Comparison of ENCODE assay signal across 25 mouse cellular contexts in genomic region chr5:118291453-118291852, GRCm38 (mm10). TPM values are rescaled to one million over a fixed set of nuclear protein-coding genes. Genes with fewer than 3 reads are reported as not detected.
DNase-seq lines count a peak whose midpoint lies in the region; ATAC-seq and TF ChIP-seq lines count a peak whose summit lies in the region.
"Had no signal": no experiment of that assay in that cellular context is flagged by ENCODE, and none has a peak within 500 bp of the region (broad histone marks: within the 10 kb centered on the region; RNA-seq: fewer than 3 reads in every experiment).

No protein-coding gene starts in this region.

- H3K27me3 ChIP-seq in heart, adult 2 months (ENCODE audit: control insufficient read depth, insufficient read depth, low read length) = no peaks in the 10 kb centered on the region
- H3K27me3 ChIP-seq in heart, embryonic 11.5 days (ENCODE audit: control insufficient read depth, insufficient read depth, low read length) = no peaks in the 10 kb centered on the region
- no peaks in the 10 kb centered on the region for H3K27me3 ChIP-seq in liver, embryonic 14.5 days (ENCODE audit: control insufficient read depth, insufficient read depth, low read length)
- no peaks in the 10 kb centered on the region for H3K27me3 ChIP-seq in liver, embryonic 12.5 days (replicated peaks)
- H3K27me3 ChIP-seq: heart, embryonic 13.5 days; hindbrain, embryonic 13.5 days; intestine, embryonic 15.5 days; liver, embryonic 13.5 days; midbrain, embryonic 15.5 days had no signal

- H3K27ac ChIP-seq in heart, adult 2 months = no peak overlapping the region
- H3K27ac ChIP-seq in heart, embryonic 11.5 days (ENCODE audit: low read depth, low read length) = no peak overlapping the region
- H3K27ac ChIP-seq in liver, embryonic 14.5 days = no peak overlapping the region
- H3K27ac ChIP-seq in liver, embryonic 12.5 days = no peak overlapping the region
- H3K27ac ChIP-seq: gastrocnemius, adult 2 months; hindbrain, embryonic 13.5 days; intestine, embryonic 15.5 days; liver, embryonic 13.5 days; midbrain, embryonic 15.5 days had no signal

- H3K4me1 ChIP-seq in heart, adult 2 months (ENCODE audit: control insufficient read depth, insufficient read depth, low read length) = peaks cover 2% of the 10 kb centered on the region; the same call in 1 of the 2 replicates
- H3K4me1 ChIP-seq in heart, embryonic 11.5 days (ENCODE audit: control insufficient read depth, insufficient read depth, low read length) = peaks cover 16% of the 10 kb centered on the region
- H3K4me1 ChIP-seq in liver, embryonic 14.5 days (replicated peaks; ENCODE audit: control insufficient read depth in 2 of 2, insufficient read depth in 2 of 2, low read length in 1 of 2) = peaks cover 0 to 5% of the 10 kb centered on the region in 2 experiments; a peak in 1 of 4 replicates
- H3K4me1 ChIP-seq in liver, embryonic 12.5 days = peaks cover 2% of the 10 kb centered on the region; the same call in 1 of the 2 replicates
- H3K4me1 ChIP-seq: midbrain, embryonic 15.5 days had no signal

- no peak overlapping the region for H3K4me2 ChIP-seq in heart, embryonic 11.5 days
- no peak overlapping the region for H3K4me2 ChIP-seq in liver, embryonic 14.5 days (ENCODE audit: low read depth)
- H3K4me2 ChIP-seq in liver, embryonic 12.5 days = no peak overlapping the region
- H3K4me2 ChIP-seq: heart, embryonic 13.5 days; hindbrain, embryonic 13.5 days; intestine, embryonic 15.5 days; liver, embryonic 13.5 days; midbrain, embryonic 15.5 days had no signal

- no peak overlapping the region for H3K4me3 ChIP-seq in heart, adult 2 months
- H3K4me3 ChIP-seq in heart, embryonic 11.5 days (ENCODE audit: low read depth, low read length) = no peak overlapping the region
- H3K4me3 ChIP-seq in liver, embryonic 14.5 days (ENCODE audit: insufficient read depth in 1 of 2, low read depth in 2 of 2, low read length in 2 of 2) = no peak overlapping the region
- H3K4me3 ChIP-seq in liver, embryonic 12.5 days = no peak overlapping the region
- H3K4me3 ChIP-seq: embryonic facial prominence, embryonic 10.5 days; gastrocnemius, adult 2 months; heart, embryonic 13.5 days; hindbrain, embryonic 13.5 days; intestine, embryonic 15.5 days; liver, embryonic 13.5 days; megakaryocyte, embryonic 14.5 days; midbrain, embryonic 15.5 days had no signal

- no peak for ATAC-seq in heart, embryonic 11.5 days (replicated peaks; ENCODE audit: insufficient number of reproducible peaks, low FRiP score, low TSS enrichment)
- no peak for ATAC-seq in liver, embryonic 14.5 days (ENCODE audit: insufficient read depth)
- no peak for ATAC-seq in liver, embryonic 12.5 days
- ATAC-seq: activated CD4-positive, CD25-positive, alpha-beta regulatory T cell, adult 4 months; CD4-positive, CD25-positive, alpha-beta regulatory T cell, adult 4 months; intestine, embryonic 15.5 days; midbrain, embryonic 15.5 days had no signal

- H3K79me2 ChIP-seq in heart, adult 2 months (replicated peaks; ENCODE audit: control insufficient read depth, insufficient read depth, low read length) = no peaks in the 10 kb centered on the region

- DNase-seq in heart, adult 2 months = no peak
- no peak for DNase-seq in liver, embryonic 14.5 days (ENCODE audit: low read depth in 3 of 3, low spot score in 3 of 3)
- DNase-seq in A20 (ENCODE audit: low read depth, low spot score) = peak; percentile 46
- peak; percentile 89 for DNase-seq in R1 (ENCODE audit: low read depth, low spot score)
- no peak for DNase-seq in frontal cortex, postnatal 10 days (ENCODE audit: low spot score in 2 of 2)
- DNase-seq in testis, postnatal 10 days (ENCODE audit: low spot score) = no peak
- DNase-seq: adrenal gland, postnatal 10 days; cerebellum, adult 11 months; cerebellum, postnatal 25 days; gastrocnemius, adult 2 months; kidney, postnatal 14 days; liver, embryonic 13.5 days; lung, postnatal 14 days; retina, postnatal 1 day; right cerebral cortex, postnatal 4 days had no signal

- intact Hi-C loops in heart, adult 2 months (cut with DNase I) = no loop called here

- H3K9me3 ChIP-seq in heart, embryonic 11.5 days (replicated peaks; ENCODE audit: control insufficient read depth, low read length) = no peaks in the 10 kb centered on the region
- no peaks in the 10 kb centered on the region for H3K9me3 ChIP-seq in liver, embryonic 14.5 days (ENCODE audit: control insufficient read depth, low read length)
- no peaks in the 10 kb centered on the region for H3K9me3 ChIP-seq in liver, embryonic 12.5 days (replicated peaks)
- H3K9me3 ChIP-seq: embryonic facial prominence, embryonic 10.5 days; heart, embryonic 13.5 days; hindbrain, embryonic 13.5 days; intestine, embryonic 15.5 days; liver, embryonic 13.5 days; midbrain, embryonic 15.5 days had no signal

- WGBS in heart, adult 2 months = 94% methylated on average over 4 of the region's 4 CpGs
- WGBS in heart, embryonic 11.5 days (ENCODE audit: insufficient replicate concordance) = 83% methylated on average over 4 of the region's 4 CpGs
- WGBS in liver, embryonic 14.5 days (ENCODE audit: insufficient replicate concordance) = 74% methylated on average over 4 of the region's 4 CpGs
- 66% methylated on average over 3 of the region's 4 CpGs for WGBS in liver, embryonic 12.5 days (ENCODE audit: insufficient replicate concordance)

- TF ChIP-seq EP300 in heart, adult 2 months (IDR thresholded peaks at IDR 0.05; ENCODE audit: insufficient read depth, low read depth, low read length) = no peak
- no peak for TF ChIP-seq EP300 in liver, embryonic 14.5 days (IDR thresholded peaks at IDR 0.05; ENCODE audit: low read depth)

- TF ChIP-seq POLR2A in heart, adult 2 months (IDR thresholded peaks at IDR 0.05; ENCODE audit: insufficient read depth, low read depth, low read length) = no peak

- no peaks in the 10 kb centered on the region for H3K36me3 ChIP-seq in heart, adult 2 months (ENCODE audit: control insufficient read depth, insufficient read depth, low read length)
- no peaks in the 10 kb centered on the region for H3K36me3 ChIP-seq in heart, embryonic 11.5 days (ENCODE audit: control insufficient read depth, insufficient read depth, low read length)
- H3K36me3 ChIP-seq in liver, embryonic 14.5 days (replicated peaks; ENCODE audit: control insufficient read depth, insufficient read depth, low read depth) = no peaks in the 10 kb centered on the region
- H3K36me3 ChIP-seq in liver, embryonic 12.5 days = no peaks in the 10 kb centered on the region
- H3K36me3 ChIP-seq: embryonic facial prominence, embryonic 10.5 days; heart, embryonic 13.5 days; hindbrain, embryonic 13.5 days; intestine, embryonic 15.5 days; liver, embryonic 13.5 days; midbrain, embryonic 15.5 days had no signal

- 0 out of 2 replicates have a peak, but pooled peaks have one; percentile 8 for TF ChIP-seq CTCF in heart, adult 2 months (IDR thresholded peaks at IDR 0.05)
- peak; percentile 42 for TF ChIP-seq CTCF in liver, embryonic 14.5 days (IDR thresholded peaks at IDR 0.05; ENCODE audit: low read depth)

- H3K9ac ChIP-seq in heart, adult 2 months (ENCODE audit: low read depth, low read length) = no peak overlapping the region
- H3K9ac ChIP-seq in heart, embryonic 11.5 days (ENCODE audit: low read depth, low read length) = no peak overlapping the region
- no peak overlapping the region for H3K9ac ChIP-seq in liver, embryonic 14.5 days (replicated peaks)
- H3K9ac ChIP-seq in liver, embryonic 12.5 days = no peak overlapping the region
- H3K9ac ChIP-seq: heart, embryonic 13.5 days; hindbrain, embryonic 13.5 days; intestine, embryonic 15.5 days; liver, embryonic 13.5 days; midbrain, embryonic 15.5 days had no signal

RNA-seq across cellular contexts. Expression of gene 2410131K14Rik, which starts 46.4 kb away (rescaled TPM):
- total RNA-seq in heart, adult 2 months (2021) = 1 to 10 TPM; 8.3 to 9.5 TPM
- polyA plus RNA-seq in heart, adult 2 months (2012; rRNA removed) = 10.7 and 17.4 TPM in 2 replicates
- 5.9 and 7.6 TPM in 2 replicates for polyA plus RNA-seq in heart, embryonic 11.5 days (2014; fragmentation: Nextera tagmentation; extraction: Ambion mirVana)
- 1.1 and 1.2 TPM in 2 replicates for polyA plus RNA-seq in liver, embryonic 14.5 days (2012; rRNA removed)
- polyA plus RNA-seq in liver, embryonic 14.5 days (2014; fragmentation: Nextera tagmentation; extraction: Ambion mirVana) = 0.85 and 1.2 TPM in 2 replicates
- 2.3 and 2.6 TPM in 2 replicates for polyA plus RNA-seq in liver, embryonic 12.5 days (2016; fragmentation: Nextera tagmentation; extraction: Ambion mirVana)

RNA-seq across cellular contexts. Expression of gene Rnft2, which starts 46.5 kb away (rescaled TPM):
- 1 to 10 TPM in 1 of 2 experiments, under 1 TPM in 1; 0.99 to 1.5 TPM for total RNA-seq in heart, adult 2 months (2021)
- polyA plus RNA-seq in heart, adult 2 months (2012; rRNA removed) = 2.2 and 3.7 TPM in 2 replicates
- 2.2 and 2.4 TPM in 2 replicates for polyA plus RNA-seq in heart, embryonic 11.5 days (2014; fragmentation: Nextera tagmentation; extraction: Ambion mirVana)
- 0.78 and 1.1 TPM in 2 replicates for polyA plus RNA-seq in liver, embryonic 14.5 days (2012; rRNA removed)
- 0.04 and 0.18 TPM in 2 replicates for polyA plus RNA-seq in liver, embryonic 14.5 days (2014; fragmentation: Nextera tagmentation; extraction: Ambion mirVana)
- polyA plus RNA-seq in liver, embryonic 12.5 days (2016; fragmentation: Nextera tagmentation; extraction: Ambion mirVana) = 0.52 and 0.54 TPM in 2 replicates
- polyA plus RNA-seq: CD4-positive, CD25-positive, alpha-beta regulatory T cell, adult 4 months had no signal

Comparison
In these comparisons a context has a peak if more than half of its experiments do, and no peak if none do; other contexts are left out.
1. DNase-seq: peak in A20 (single experiment) and R1 (single experiment); none in heart, adult 2 months (0 of 2), liver, embryonic 14.5 days (0 of 3), frontal cortex, postnatal 10 days (0 of 2) and testis, postnatal 10 days (single experiment).